Mouse (Mus musculus) cortical plate, adult 2 months (tissue): ENCODE results near the gene Tsga10ip.

Experiments used
- CTCF ChIP-seq: fragments of 200-500 bp; IDR thresholded peaks from 2 replicates; pipeline ENCODE4 v1.5.1; 2011; ENCODE audit warnings: mild to moderate bottlenecking, control low read depth, low read length; ENCODE audit not compliant: insufficient read depth; ENCODE audit errors: extremely low read depth
- POLR2A ChIP-seq: fragments of 200-500 bp; IDR thresholded peaks from 2 replicates; pipeline ENCODE4 v1.6.1; 2011; ENCODE audit warnings: mild to moderate bottlenecking, low read length, control low read depth; ENCODE audit not compliant: insufficient read depth; ENCODE audit errors: extremely low read depth

GRCm38 (mm10) chr19:5422895-5423443 lies 20.6 kb upstream of the Tsga10ip start:
- no peak for TF ChIP-seq CTCF
- TF ChIP-seq POLR2A: no peak
